Mouse (Mus musculus) liver, adult 2 months (tissue): ENCODE measurements around the gene Acsm2. TPM values are rescaled to one million over a fixed set of nuclear protein-coding genes. Genes with fewer than 3 reads are reported as not detected.

Experiments used
- DNase-seq: peaks from one replicate; pipeline ENCODE4 v3.0.0-alpha.2; 2011; ENCODE audit warnings: low read depth, low spot score; ENCODE audit errors: extremely low read depth
- H3K27ac ChIP-seq: fragments of 200-500 bp; replicated peaks from 2 replicates; pipeline ENCODE4 v1.5.1; 2012; ENCODE audit warnings: low read depth, mild to moderate bottlenecking, control low read depth, inconsistent platforms, low read length; ENCODE audit not compliant: insufficient read depth
- H3K27me3 ChIP-seq: fragments of 200-500 bp; 2 replicates; pipeline ENCODE4 v1.6.1; 2012; ENCODE audit warnings: mild to moderate bottlenecking, moderate library complexity, low read length, inconsistent platforms; ENCODE audit not compliant: control insufficient read depth, insufficient read depth
- H3K36me3 ChIP-seq: fragments of 200-500 bp; 2 replicates; pipeline ENCODE4 v1.6.1; 2012; ENCODE audit warnings: low read length, inconsistent platforms; ENCODE audit not compliant: control insufficient read depth, insufficient read depth
- H3K4me1 ChIP-seq: fragments of 200-500 bp; 2 replicates; pipeline ENCODE4 v1.6.1; 2011; ENCODE audit warnings: low read length; ENCODE audit not compliant: control insufficient read depth, insufficient read depth
- H3K4me3 ChIP-seq: fragments of 200-500 bp; 2 replicates; pipeline ENCODE4 v1.5.1; 2011; ENCODE audit warnings: low read depth, mild to moderate bottlenecking, control low read depth, low read length, moderate library complexity; ENCODE audit not compliant: insufficient read depth
- H3K79me2 ChIP-seq: fragments of 200-500 bp; 2 replicates; pipeline ENCODE4 v1.6.1; 2012; ENCODE audit warnings: inconsistent platforms, mild to moderate bottlenecking, low read length, moderate library complexity; ENCODE audit not compliant: control insufficient read depth, insufficient read depth
- H3K9ac ChIP-seq: fragments of 200-500 bp; 2 replicates; pipeline ENCODE4 v1.6.1; 2012; ENCODE audit warnings: low read depth, mild to moderate bottlenecking, control low read depth, inconsistent platforms, low read length
- CTCF ChIP-seq: fragments of 200-500 bp; IDR thresholded peaks from 2 replicates; pipeline ENCODE4 v1.5.1; 2011; ENCODE audit warnings: low read depth, low read length, control low read depth
- POLR2A ChIP-seq: fragments of 200-500 bp; IDR thresholded peaks from 2 replicates; pipeline ENCODE4 v1.6.1; 2011; ENCODE audit warnings: low read length, control low read depth; ENCODE audit not compliant: insufficient read depth; ENCODE audit errors: extremely low read depth
- WGBS: fragments of 180-500 bp; shearing (Covaris S2); methylation state at CpG from one replicate; pipeline ENCODE4 v1.1.7; 2018; 5-methylcytosine and 5-hydroxymethylcytosine counted together
- polyA plus RNA-seq: library from polyadenylated mRNA; depleted of rRNA; stranded (reverse); fragments of >200 nt; gene quantifications from 2 replicates; pipeline ENCODE4 v1.2.3, GENCODE M21; 2012; rRNA removed
- total RNA-seq: library from RNA; depleted of rRNA; stranded (reverse); fragments of >200 nt; gene quantifications from 2 replicates; pipeline ENCODE4 v1.2.3, GENCODE M21; 2014; rRNA removed

Gene Acsm2
- total and polyA plus RNA-seq, 2 experiments: 1.2 to 8.3 TPM

DNA sequence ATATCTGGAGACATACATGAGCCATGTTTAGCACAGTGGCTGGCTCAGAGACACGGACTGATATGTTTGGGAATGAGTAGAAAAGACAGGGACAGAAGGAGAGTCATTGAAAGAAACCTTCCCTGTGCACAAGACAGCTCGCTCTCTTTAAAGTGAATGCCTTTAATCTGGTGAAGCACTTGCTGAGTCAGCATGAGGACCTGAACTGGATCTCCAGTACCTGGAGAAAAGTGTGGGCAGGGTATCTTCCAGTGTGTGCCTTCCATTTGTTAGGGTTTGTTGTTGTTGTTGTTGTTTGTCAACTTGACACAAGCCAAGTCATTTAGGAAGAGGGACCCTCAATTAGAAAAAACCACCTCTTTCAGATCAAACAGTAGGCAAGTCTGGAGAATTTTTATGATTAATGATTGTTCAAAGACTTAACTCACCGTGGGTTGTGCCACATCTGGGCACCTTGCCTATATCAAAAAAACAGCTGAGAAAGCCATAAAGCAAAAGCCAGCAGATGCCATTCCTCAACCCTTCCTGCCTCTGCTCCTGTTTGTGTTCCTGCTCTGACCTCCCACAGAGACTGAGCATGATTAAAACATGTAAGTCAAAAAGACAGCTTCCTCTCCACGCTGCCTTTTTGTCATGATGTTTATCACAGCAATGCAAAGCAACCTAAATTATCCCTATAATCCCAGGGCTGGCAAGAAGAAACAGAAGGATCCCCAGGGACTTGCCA is 64.2 kb downstream of the Acsm2 start:
- Histone ChIP-seq H3K79me2 (peaks cover 24% of the 10 kb centered on the region; the same call in 1 of the 2 replicates), H3K4me3 (peak overlapping the region; percentile 90), H3K9ac (peak overlapping the region; percentile 97), H3K27me3 (no peaks in the 10 kb centered on the region), H3K4me1 (peaks cover 20% of the 10 kb centered on the region), H3K36me3 (peaks cover 20% of the 10 kb centered on the region), H3K27ac (peak overlapping the region; percentile 99)
- peak; percentile 88 for DNase-seq
- no peak for TF ChIP-seq POLR2A
- TF ChIP-seq CTCF: no peak
- WGBS: 11% methylated on average over 4 of the region's 4 CpGs

DNA sequence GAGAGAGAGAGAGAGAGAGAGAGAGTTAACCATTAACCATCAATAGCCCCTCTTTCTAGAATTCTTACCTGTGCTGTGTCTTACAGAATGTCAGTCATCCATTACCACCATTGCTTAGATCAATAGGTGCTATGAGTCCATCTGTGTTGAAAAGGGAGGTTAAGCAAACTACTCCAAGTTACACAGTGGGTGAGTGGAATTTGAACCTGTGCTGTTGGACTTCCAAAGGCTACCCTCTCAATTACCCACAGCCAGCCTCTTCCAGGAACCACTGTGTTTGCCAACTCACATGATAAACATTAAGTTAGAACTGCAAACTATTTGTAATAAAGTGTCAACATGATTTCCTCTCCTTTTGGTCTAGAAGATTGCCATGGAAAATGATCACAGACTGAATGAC is 66.0 kb downstream of the Acsm2 start:
- H3K9ac ChIP-seq: no peak overlapping the region
- H3K27me3 ChIP-seq: no peaks in the 10 kb centered on the region
- H3K36me3 ChIP-seq: peaks cover 26% of the 10 kb centered on the region
- peak overlapping the region; percentile 90; the same call in 1 of the 2 replicates for H3K4me3 ChIP-seq
- H3K27ac ChIP-seq: peak overlapping the region; percentile 38; the same call in 1 of the 2 replicates
- peak; percentile 100 for DNase-seq
- peaks cover 27% of the 10 kb centered on the region; the same call in 1 of the 2 replicates for H3K79me2 ChIP-seq
- TF ChIP-seq POLR2A (no peak), CTCF (no peak)
- H3K4me1 ChIP-seq: peaks cover 21% of the 10 kb centered on the region

DNA sequence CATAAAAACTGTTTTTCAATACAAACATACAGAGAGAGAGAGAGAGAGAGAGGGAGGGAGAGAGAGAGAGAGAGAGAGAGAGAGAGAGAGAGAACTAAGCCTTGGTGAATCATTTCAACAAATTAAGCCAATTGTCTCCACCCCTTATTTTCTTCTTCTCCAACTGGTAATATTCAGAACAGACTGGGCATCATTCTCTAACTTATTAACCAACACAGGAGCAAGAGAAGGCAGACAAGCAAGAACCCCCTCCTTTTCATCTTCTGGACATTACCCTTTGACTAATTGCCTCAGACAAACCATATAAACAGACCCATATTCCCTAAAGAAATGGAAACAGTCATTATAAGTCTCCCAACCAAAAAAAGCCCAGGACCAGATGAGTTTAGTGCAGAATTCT is 84.6 kb downstream of the Acsm2 start:
- DNase-seq: no peak
- H3K36me3 ChIP-seq: peaks cover 90% of the 10 kb centered on the region
- H3K4me3 ChIP-seq: no peak overlapping the region
- peaks cover 6% of the 10 kb centered on the region; the same call in 1 of the 2 replicates for H3K4me1 ChIP-seq
- no peak for TF ChIP-seq POLR2A
- no peak overlapping the region for H3K27ac ChIP-seq
- no peaks in the 10 kb centered on the region for H3K27me3 ChIP-seq
- H3K79me2 ChIP-seq: peaks cover 11% of the 10 kb centered on the region; the same call in 1 of the 2 replicates
- no peak overlapping the region for H3K9ac ChIP-seq

GRCm38 (mm10) chr7:119642307-119642706 is 88.2 kb downstream of the Acsm2 start:
- Histone ChIP-seq H3K27me3 (no peaks in the 10 kb centered on the region), H3K4me3 (no peak overlapping the region), H3K79me2 (peaks cover 9% of the 10 kb centered on the region; the same call in 1 of the 2 replicates), H3K36me3 (peaks cover 71% of the 10 kb centered on the region), H3K9ac (no peak overlapping the region), H3K4me1 (peaks cover 13% of the 10 kb centered on the region), H3K27ac (0 out of 2 replicates have a peak overlapping the region, but pooled peaks have one; percentile 24)
- DNase-seq: no peak
- TF ChIP-seq CTCF (no peak), POLR2A (no peak)
- 38% methylated on average over 5 of the region's 5 CpGs for WGBS

Other genes with a start within 250 kb of the Acsm2 start
- gene Gp2, start 95.1 kb upstream of the Acsm2 start, total RNA-seq: 1.4 and 7.9 TPM in 2 replicates
- not detected in 2 replicates for gene Gp2, start 95.1 kb upstream of the Acsm2 start, polyA plus RNA-seq
- gene Umod, start 75.1 kb upstream of the Acsm2 start, total RNA-seq: under 0.01 and 0.27 TPM in 2 replicates
- gene Umod, start 75.1 kb upstream of the Acsm2 start, polyA plus RNA-seq: 0.11 and 0.17 TPM in 2 replicates
- gene Acsm5, start 34.9 kb upstream of the Acsm2 start, total RNA-seq: 104 and 109 TPM in 2 replicates
- 86.9 and 127 TPM in 2 replicates for gene Acsm5, start 34.9 kb upstream of the Acsm2 start, polyA plus RNA-seq
- gene Pdilt, start 30.9 kb upstream of the Acsm2 start, total RNA-seq: 5.7 and 11.6 TPM in 2 replicates
- gene Pdilt, start 30.9 kb upstream of the Acsm2 start, polyA plus RNA-seq: 1.3 and 2.0 TPM in 2 replicates
- gene Acsm1, start 52.7 kb downstream of the Acsm2 start, total RNA-seq: 357 and 475 TPM in 2 replicates
- 223 and 257 TPM in 2 replicates for gene Acsm1, start 52.7 kb downstream of the Acsm2 start, polyA plus RNA-seq
- gene Acsm4, start 135.7 kb downstream of the Acsm2 start, total RNA-seq: not detected in 2 replicates
- gene Acsm4, start 135.7 kb downstream of the Acsm2 start, polyA plus RNA-seq: not detected in 2 replicates
- gene Thumpd1, start 166.5 kb downstream of the Acsm2 start, total RNA-seq: 11.8 and 13.6 TPM in 2 replicates
- gene Thumpd1, start 166.5 kb downstream of the Acsm2 start, polyA plus RNA-seq: 6.0 and 7.2 TPM in 2 replicates
- gene Acsm3, start 206.6 kb downstream of the Acsm2 start, total RNA-seq: 212 and 304 TPM in 2 replicates
- gene Acsm3, start 206.6 kb downstream of the Acsm2 start, polyA plus RNA-seq: 49.8 and 66.9 TPM in 2 replicates
- gene Rexo5, start 239.7 kb downstream of the Acsm2 start, total RNA-seq: 4.8 and 5.4 TPM in 2 replicates
- 1.0 and 1.9 TPM in 2 replicates for gene Rexo5, start 239.7 kb downstream of the Acsm2 start, polyA plus RNA-seq
- gene Eri2, start 239.7 kb downstream of the Acsm2 start, total RNA-seq: 3.6 and 4.5 TPM in 2 replicates
- gene Eri2, start 239.7 kb downstream of the Acsm2 start, polyA plus RNA-seq: 0.61 and 0.80 TPM in 2 replicates